Mouse (Mus musculus): ENCODE data around the gene Gm49383. TPM values are rescaled to one million over a fixed set of nuclear protein-coding genes. Genes with fewer than 3 reads are reported as not detected.

The Gm49383 gene
- total and polyA plus RNA-seq, 3 experiments: 1.00 to 3.1 (median 2.2) TPM

DNA sequence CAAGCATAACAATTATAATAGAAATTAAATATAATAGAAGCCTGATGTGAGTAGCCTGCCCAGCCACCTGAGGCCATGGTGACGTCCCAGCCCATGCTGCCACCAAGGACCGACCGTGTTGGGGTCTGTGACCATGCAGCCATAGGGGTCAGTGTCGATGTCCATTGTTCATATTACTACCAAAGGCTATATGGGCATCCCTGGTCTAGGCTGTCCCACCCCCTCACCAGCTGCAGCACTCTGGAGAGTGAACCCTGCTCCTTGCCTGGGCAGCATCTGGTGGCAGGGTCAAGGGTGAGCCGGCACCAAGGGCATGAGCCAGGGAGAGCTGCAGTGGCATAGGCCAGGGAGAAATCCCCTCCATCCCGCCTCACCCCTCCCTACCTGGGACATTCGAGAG lies 57.1 kb downstream of the Gm49383 start:
- Histone ChIP-seq H3K9ac (ENCODE audit: low read depth, low read length) (no peak overlapping the region), H3K79me2 (replicated peaks; ENCODE audit: control insufficient read depth, insufficient read depth, low read length) (no peaks in the 10 kb centered on the region), H3K27ac (no peak overlapping the region), H3K27me3 (ENCODE audit: control insufficient read depth, insufficient read depth, low read length) (no peaks in the 10 kb centered on the region), H3K36me3 (ENCODE audit: control insufficient read depth, insufficient read depth, low read length) (no peaks in the 10 kb centered on the region), H3K4me3 (no peak overlapping the region), H3K4me1 (ENCODE audit: control insufficient read depth, insufficient read depth, low read length) (no peaks in the 10 kb centered on the region)
- TF ChIP-seq EP300 (IDR thresholded peaks at IDR 0.05; ENCODE audit: insufficient read depth, low read depth, low read length) (no peak), POLR2A (IDR thresholded peaks at IDR 0.05; ENCODE audit: insufficient read depth, low read depth, low read length) (no peak), CTCF (IDR thresholded peaks at IDR 0.05) (no peak)
- 79% methylated on average over 7 of the region's 7 CpGs for WGBS
- no peak for DNase-seq
- intact Hi-C loops (cut with DNase I): no loop called here

GRCm38 (mm10) chr12:69139201-69139600 lies 57.7 kb downstream of the Gm49383 start:
- intact Hi-C loops (cut with DNase I): no loop called here
- H3K27ac ChIP-seq: no peak overlapping the region
- H3K4me3 ChIP-seq: no peak overlapping the region
- no peaks in the 10 kb centered on the region for H3K36me3 ChIP-seq (ENCODE audit: control insufficient read depth, insufficient read depth, low read length)
- H3K79me2 ChIP-seq (replicated peaks; ENCODE audit: control insufficient read depth, insufficient read depth, low read length): no peaks in the 10 kb centered on the region
- no peaks in the 10 kb centered on the region for H3K27me3 ChIP-seq (ENCODE audit: control insufficient read depth, insufficient read depth, low read length)
- no peaks in the 10 kb centered on the region for H3K4me1 ChIP-seq (ENCODE audit: control insufficient read depth, insufficient read depth, low read length)
- WGBS: 86% methylated on average over 3 of the region's 3 CpGs
- H3K9ac ChIP-seq (ENCODE audit: low read depth, low read length): no peak overlapping the region
- TF ChIP-seq EP300 (IDR thresholded peaks at IDR 0.05; ENCODE audit: insufficient read depth, low read depth, low read length): no peak
- no peak for TF ChIP-seq CTCF (IDR thresholded peaks at IDR 0.05)
- no peak for TF ChIP-seq POLR2A (IDR thresholded peaks at IDR 0.05; ENCODE audit: insufficient read depth, low read depth, low read length)
- no peak for DNase-seq

Small RNAs within 50 kb of the gene (microRNA-seq; reads per million reads assigned to microRNA genes)
- gene Gm47287 (0 reads per million in 2 experiments), gene Gm47295 (0.39 to 1.1 reads per million in 2 experiments)

Other genes with a start within 250 kb of the Gm49383 start
- gene Rps29, start 37.9 kb downstream of the Gm49383 start, total RNA-seq (2021): 1,000 to 10,000 TPM; 1,353 to 1,535 TPM
- gene Rps29, start 37.9 kb downstream of the Gm49383 start, polyA plus RNA-seq (2012; rRNA removed): 945 and 1,207 TPM in 2 replicates
- gene Lrr1, start 28.3 kb downstream of the Gm49383 start, total RNA-seq (2021): not detected
- not detected in 2 replicates for gene Lrr1, start 28.3 kb downstream of the Gm49383 start, polyA plus RNA-seq (2012; rRNA removed)
- 100 to 1,000 TPM; 196 to 230 TPM for gene Rpl36al, start 13.0 kb downstream of the Gm49383 start, total RNA-seq (2021)
- gene Rpl36al, start 13.0 kb downstream of the Gm49383 start, polyA plus RNA-seq (2012; rRNA removed): 91.2 and 92.2 TPM in 2 replicates
- gene Mgat2, start 12.9 kb downstream of the Gm49383 start, total RNA-seq (2021): 10 to 100 TPM; 18.9 to 19.2 TPM
- gene Mgat2, start 12.9 kb downstream of the Gm49383 start, polyA plus RNA-seq (2012; rRNA removed): 6.5 and 10.6 TPM in 2 replicates
- under 1 TPM; 0.50 to 0.80 TPM for gene Dnaaf2, start 1.3 kb upstream of the Gm49383 start, total RNA-seq (2021)
- gene Dnaaf2, start 1.3 kb upstream of the Gm49383 start, polyA plus RNA-seq (2012; rRNA removed): 0.67 and 0.94 TPM in 2 replicates
- 1 to 10 TPM; 1.7 to 1.8 TPM for gene Gm49384, start 7.2 kb upstream of the Gm49383 start, total RNA-seq (2021)
- gene Gm49384, start 7.2 kb upstream of the Gm49383 start, polyA plus RNA-seq (2012; rRNA removed): not detected in 2 replicates
- gene Pole2, start 31.1 kb upstream of the Gm49383 start, total RNA-seq (2021): under 1 TPM; 0.27 to 0.63 TPM
- gene Pole2, start 31.1 kb upstream of the Gm49383 start, polyA plus RNA-seq (2012; rRNA removed): 1.00 and 1.4 TPM in 2 replicates
- 10 to 100 TPM; 34.6 to 38.7 TPM for gene Klhdc1, start 44.1 kb upstream of the Gm49383 start, total RNA-seq (2021)
- 10.2 and 10.5 TPM in 2 replicates for gene Klhdc1, start 44.1 kb upstream of the Gm49383 start, polyA plus RNA-seq (2012; rRNA removed)
- gene Klhdc2, start 99.6 kb upstream of the Gm49383 start, total RNA-seq (2021): 100 to 1,000 TPM in 1 of 2 experiments, 10 to 100 TPM in 1; 93.1 to 114 TPM
- 46.7 and 81.4 TPM in 2 replicates for gene Klhdc2, start 99.6 kb upstream of the Gm49383 start, polyA plus RNA-seq (2012; rRNA removed)
- 10 to 100 TPM; 21.9 to 22.7 TPM for gene Nemf, start 160.1 kb upstream of the Gm49383 start, total RNA-seq (2021)
- 3.8 and 10.5 TPM in 2 replicates for gene Nemf, start 160.1 kb upstream of the Gm49383 start, polyA plus RNA-seq (2012; rRNA removed)
- gene Arf6, start 175.0 kb upstream of the Gm49383 start, total RNA-seq (2021): 10 to 100 TPM; 35.0 to 38.7 TPM
- gene Arf6, start 175.0 kb upstream of the Gm49383 start, polyA plus RNA-seq (2012; rRNA removed): 30.3 and 32.9 TPM in 2 replicates
- gene Gm9887, start 175.4 kb upstream of the Gm49383 start, total RNA-seq (2021): under 1 TPM; 0.39 to 0.84 TPM
- 0.80 TPM in 1 of 2 replicates, not detected in the other for gene Gm9887, start 175.4 kb upstream of the Gm49383 start, polyA plus RNA-seq (2012; rRNA removed)

All from heart, adult 2 months (tissue).